Mouse (Mus musculus): Measurements from ENCODE around the gene Dedd.

- TF ChIP-seq POLR2A (IDR thresholded peaks at IDR 0.05; ENCODE audit: borderline replicate concordance, low read depth, low read length) (no peak), CTCF (IDR thresholded peaks at IDR 0.05; ENCODE audit: low read depth, low read length) (no peak)
These were observed 33.9 kb upstream of the Dedd start for GRCm38 (mm10) chr1:171295063-171295402.

Measured in bone marrow macrophage, adult 2 months (primary cell).